Mouse (Mus musculus) embryo, embryonic 9.5 days (tissue): ENCODE measurements around the gene Dusp8.
"Not testable (repeated sequence)": the region's sequence is repeated elsewhere in the genome, so short reads cannot be mapped to it uniquely, and the experiment has no call there.

Source experiments
- DNase-seq: peaks from one replicate; pipeline ENCODE4 v3.0.0-alpha.2; 2017; ENCODE audit errors: extremely low spot score

Gene Dusp8

DNA sequence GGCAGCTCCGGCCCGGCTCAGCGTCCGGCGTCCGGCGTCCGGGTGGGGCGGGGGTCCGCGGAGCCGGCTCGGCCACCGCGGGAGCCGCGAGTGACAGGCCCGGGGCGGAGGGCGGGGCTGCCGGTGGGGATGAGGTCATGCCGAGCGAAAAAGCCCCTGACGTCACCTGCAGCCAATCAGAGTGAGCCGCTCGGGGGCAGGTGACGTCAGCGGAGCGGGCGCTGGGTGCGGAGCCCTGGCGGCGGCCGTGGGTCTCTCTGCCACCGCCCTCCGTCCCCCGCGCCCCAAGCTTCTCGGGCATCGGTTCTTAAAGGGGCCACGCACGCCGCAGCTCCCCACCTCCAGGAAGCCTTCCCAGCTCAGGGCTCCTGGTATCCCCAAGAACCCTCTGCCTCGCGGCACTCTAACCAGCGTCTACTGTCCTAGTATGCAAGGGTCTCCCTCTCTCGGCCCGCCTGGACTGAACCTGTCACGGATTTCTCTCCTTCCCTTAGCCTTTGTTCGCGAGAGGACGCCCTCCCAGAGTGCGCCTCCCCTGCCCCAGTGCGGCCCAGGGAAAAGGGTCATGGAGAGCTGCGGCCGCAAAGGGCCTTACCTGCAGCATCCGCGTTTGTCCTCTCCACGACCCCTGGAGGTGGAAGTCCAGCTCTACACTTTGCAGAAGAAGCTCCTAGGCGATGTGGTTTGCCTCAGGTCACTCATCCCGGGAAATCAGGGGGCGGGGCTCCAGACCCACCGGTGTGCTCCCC is at the start of gene Dusp8:
Dusp8 (minus strand) TSS at position 661 of the 749 bp plus-strand sequence.
- peak; percentile 89 for DNase-seq

DNA sequence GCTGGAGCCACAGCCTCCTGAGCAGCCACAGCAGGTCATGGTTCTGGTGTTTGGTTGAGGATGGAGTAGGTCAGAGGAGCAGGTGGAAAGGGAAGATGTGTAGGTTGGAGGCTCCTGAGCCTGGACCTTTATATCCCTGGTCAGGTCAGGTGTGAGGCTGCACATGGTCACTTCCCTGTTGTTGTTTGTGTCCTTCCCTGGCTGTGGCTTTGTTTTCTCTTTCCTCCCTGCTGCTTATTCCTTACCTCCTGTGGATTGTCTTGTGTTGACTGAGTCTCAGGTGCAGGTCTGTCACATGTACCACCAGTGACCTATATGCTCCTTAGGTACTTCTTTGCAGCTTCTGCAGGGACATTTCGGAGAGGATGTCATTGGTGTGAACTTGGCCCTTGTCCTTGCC is 48.9 kb upstream of the Dusp8 start, which contains the start of gene Gm45337:
Gm45337 (minus strand) TSS at position 101 of the 400 bp plus-strand sequence.
- DNase-seq, result no peak

DNA sequence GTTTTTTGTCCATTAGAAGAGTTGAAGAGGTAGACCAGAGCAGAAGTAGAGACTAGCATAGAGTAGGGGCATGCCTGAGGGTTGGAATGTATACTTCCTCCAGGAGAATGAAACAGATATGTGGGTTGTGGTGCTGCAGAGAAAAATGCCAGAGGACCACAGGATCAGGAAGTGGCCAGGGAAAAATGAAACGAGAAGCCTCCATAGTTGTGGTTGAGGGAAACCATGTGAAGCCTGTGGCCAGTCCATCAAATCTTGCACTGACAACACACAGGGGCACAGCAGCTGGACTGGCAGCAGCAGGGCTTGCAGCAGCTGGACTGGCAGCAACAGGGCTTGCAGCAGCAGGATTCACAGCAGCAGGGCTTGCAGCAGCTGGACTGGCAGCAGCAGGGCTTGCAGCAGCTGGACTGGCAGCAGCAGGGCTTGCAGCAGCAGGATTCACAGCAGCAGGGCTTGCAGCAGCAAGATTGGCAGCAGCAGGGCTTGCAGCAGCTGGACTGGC is 47.9 kb upstream of the Dusp8 start:
- DNase-seq, result not testable (repeated sequence)

DNA sequence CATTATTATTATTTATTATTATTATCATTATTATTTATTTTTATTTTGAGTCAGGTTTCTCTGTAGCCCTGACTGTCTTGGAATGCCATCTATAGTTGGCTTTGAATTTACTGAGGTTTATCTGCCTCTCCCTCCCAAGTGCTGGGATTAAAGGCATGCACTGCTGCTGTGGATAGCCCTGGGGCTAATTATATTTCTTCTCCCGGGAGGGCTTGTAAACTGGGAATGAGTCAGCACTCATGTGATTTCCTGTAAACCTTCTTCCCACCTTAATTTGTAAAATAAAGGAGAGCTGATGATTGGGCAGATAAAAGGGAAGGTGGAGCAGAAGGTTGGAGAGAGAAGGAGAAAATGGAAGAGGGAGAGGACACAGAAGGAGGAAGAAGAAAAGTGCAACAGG is 45.1 kb upstream of the Dusp8 start:
- no peak for DNase-seq

DNA sequence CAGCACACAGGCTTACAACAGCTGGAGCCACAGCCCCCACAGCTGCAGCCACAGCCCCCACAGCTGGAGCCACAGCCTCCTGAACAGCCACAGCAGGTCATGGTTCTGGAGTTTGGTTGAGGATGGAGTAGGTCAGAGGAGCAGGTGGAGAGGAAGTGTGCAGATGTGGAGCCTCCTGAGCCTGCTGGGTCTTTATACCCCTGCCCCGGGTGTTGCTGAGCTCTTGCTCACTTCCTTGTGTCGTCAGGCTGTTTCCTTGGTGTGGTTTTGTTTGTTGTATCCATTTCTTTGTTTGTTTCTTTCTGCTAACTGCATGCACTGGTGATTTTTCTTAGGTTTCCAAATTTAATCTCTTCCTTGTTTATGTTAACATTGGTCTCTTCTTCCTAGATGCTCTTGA is 40.3 kb upstream of the Dusp8 start, which contains the start of gene Gm39115:
Gm39115 (minus strand) TSS at position 101 of the 400 bp plus-strand sequence.
- DNase-seq, result not testable (repeated sequence)

DNA sequence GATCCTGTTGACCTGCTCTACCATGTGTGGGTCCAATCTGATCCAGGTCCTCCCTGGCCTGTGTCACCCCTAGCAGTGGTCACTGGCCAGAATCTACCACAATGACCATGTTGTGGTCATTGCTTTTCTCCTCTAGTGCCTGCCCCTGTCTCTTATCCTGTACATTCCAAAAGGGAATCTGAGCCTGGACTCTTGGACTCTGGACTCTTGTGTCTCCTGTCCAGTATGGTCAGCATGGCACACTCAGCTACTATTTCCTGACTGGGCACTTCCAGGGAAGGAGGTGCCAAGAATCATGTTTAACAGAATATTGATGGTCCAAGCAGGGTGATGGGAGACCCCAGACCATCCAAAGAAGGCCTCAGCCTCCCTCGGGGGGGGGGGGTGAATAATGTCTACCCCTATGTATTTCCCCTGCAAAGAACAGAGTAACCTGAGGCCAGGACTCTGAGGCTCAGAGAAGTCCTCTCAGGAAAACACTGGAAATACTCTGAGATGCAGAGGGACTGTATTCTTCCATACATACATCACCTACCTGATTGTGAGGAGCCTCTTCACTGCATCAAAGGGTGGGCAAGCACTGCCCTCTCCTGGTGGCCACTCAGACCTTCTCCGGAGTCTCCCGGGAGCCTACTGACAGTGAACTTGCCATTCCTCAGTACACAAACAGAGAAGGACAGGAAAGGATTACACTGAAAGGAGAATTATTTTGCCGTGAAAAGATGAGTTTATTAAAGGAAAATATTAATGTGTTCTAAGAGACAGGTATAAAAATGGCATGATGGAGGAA is 38.8 kb upstream of the Dusp8 start:
- DNase-seq, result peak; percentile 4

DNA sequence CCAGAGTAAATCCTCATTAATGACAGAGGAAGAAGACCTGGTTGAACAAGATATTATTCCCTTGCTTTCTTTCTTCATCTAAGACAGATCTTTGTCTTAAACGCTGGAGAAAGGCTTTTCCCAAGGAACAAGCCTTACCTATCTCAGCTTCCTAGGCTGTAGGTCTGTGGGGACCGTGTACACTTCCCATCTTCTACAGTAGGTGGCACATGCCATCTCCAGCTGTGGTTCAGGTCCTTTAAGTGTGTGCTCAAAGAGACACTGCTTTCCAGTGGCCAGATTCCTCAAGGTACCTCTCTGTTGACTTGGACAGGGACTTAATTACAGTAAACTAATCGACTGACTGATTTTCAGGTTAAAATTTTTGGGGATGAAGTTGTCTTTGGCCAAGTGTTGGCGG is 33.2 kb upstream of the Dusp8 start:
- DNase-seq, result no peak

DNA sequence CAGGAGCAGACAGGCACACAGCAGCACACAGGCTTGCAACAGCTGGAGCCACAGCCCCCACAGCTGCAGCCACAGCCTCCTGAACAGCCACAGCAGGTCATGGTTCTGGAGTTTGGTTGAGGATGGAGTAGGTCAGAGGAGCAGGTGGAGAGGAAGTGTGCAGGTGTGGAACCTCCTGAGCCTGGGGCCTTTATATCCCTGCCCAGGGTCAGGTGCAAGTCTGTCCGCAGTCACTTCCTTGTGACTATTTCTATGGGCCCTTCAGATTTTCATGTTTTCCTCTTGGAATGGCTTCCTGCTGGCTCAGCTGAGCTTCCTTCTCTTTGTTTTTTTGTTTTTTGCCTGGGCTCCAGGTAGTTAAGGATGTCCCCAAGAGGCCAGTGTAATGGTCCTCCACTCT is 25.0 kb upstream of the Dusp8 start, which contains the start of gene Gm45618:
Gm45618 (minus strand) TSS at position 101 of the 400 bp plus-strand sequence.
- not testable (repeated sequence) for DNase-seq

DNA sequence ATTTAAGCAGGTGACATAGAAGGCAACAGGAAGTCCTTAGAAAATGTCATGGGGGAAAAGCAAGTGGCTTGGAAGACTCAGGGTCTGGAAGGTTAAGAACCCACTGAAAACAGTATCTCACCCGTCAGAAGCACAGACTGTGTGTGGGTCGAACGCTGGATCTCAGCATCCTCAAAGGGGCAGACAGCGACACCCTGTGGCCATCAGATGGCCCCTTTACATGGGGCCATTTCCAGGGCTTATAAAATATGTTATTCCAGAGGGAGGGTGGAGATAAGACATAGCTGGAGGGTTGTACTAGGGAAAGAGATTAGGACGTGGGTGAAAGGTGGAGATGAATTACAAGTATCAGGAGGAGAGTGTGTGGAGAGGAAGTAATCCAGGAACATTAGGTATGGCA is 24.0 kb upstream of the Dusp8 start:
- peak; percentile 9 for DNase-seq

DNA sequence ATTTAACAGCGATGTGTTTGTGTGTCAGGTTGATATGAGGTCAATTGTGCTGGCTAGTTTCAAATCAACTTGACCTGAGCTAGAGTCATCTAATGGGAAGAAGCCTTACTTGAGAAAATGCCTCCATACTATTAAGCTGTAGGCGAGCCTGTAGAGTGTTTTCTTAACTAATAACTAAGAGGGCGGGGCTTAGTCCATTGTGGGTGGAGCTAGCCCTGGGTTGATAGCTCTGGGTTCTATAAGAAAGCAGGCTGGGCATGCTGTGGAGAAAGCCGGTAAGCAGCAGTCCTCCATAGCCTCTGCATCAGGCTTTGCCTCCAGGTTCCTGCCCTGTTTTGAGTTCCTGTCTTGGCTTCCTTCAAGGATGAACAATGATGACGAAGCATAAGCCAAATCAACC is 9.1 kb upstream of the Dusp8 start:
- DNase-seq, result no peak

DNA sequence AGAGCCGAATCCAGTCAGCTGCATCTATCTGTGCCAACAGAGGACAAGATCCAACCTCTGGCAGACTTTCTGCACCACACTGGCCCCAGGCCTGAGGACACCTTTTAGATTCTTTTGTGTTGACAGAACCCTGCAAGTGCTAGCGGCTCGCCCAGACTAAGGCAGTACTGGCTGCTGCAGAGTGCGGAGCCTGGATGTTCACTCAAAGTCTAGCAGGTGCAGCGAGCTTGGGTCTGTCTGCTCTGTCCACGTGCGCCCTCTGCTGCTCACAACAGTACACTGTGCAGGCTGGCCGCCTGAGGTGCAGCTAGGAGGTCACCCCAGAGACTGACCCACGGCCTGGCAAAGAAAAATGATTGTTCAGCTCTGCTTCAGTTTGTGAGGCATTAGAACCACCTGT is 2.1 kb upstream of the Dusp8 start:
- DNase-seq, result peak; percentile 73

DNA sequence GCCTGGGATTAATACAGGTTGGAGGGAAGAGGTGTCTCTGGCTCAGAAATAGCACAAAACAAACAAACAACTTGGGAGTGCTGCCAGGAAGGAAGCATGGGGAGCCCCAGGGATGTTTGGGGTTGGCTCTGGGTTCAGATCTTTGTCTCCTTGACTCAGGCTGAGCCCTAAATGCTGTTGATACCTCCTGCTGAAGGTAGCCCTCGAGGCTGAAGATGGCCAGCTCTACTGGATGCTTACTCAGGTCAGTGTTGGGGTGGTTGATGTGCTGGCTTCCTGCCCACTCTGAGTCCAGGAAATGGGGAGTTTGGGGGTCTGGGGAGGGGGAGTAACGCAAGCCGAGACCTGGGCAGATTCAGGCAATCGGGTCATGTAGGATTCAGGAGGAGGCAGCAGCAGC is 1.1 kb upstream of the Dusp8 start:
- DNase-seq, result no peak

DNA sequence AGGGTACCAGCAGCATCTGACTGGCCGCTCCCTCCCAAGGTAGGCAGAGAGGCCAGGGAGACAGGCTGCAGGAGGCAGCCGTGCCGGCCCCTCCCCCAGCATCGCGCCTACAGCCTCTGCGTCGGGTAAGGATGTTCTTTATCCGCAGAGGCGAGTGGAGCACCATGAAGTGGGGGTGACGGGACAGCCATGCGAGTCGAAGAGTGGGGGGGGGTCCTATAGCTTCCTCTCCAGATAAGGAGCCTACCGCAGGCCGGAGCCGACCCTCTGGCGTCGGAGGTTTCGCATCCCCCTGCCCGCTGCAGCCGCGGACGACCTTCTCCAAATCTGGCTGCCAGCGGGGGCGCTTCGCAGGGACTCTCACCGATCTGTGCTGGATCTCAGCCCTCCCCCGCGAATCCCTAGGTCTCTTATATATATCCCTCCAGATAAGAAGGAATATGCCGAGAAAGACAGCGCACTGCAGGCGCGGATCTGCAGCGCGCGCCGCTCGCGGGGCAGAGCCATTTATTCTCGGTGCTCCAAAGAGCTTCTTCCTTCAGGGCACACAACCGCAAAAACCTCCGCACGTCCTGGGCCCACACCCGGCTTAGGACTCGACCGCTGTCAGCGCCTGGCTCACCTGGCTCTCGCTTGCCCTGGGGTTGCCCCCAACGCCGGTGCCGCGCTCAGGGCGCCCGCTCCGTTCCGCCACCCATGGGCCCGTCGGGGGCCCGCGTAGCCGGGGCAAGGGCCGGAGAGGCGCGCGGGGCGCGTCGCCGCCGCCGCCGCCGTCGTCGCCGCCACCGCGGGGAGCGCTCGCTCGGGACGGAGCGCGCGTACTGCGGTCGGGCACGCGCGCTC is 1.1 kb downstream of the Dusp8 start:
- DNase-seq, result peak; percentile 35

DNA sequence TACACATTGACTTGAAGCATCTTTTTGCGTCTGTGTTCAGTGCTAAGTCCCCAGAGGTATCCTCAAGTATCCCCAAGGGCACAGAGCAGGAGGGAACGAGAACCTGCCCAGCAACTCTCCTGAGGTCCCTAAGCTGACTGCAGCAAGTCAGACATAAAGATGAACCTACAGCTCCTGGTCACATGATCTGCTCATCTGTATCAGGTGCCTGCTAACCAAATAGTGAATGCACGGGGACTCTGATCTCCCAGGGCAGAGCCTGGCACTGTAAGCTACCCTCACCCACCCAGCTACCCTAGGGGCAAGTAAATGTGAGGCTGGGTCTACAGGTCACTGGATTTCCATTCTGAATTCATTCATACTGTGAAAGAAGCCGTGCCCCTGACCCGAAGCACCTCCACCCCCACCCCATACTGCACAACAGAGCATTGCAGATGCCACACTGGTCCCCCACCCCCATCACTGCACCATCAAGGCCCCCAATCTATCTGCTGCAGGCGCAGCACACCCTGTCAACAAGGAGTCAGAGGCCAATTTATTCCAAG is 1.9 kb downstream of the Dusp8 start:
- no peak for DNase-seq

DNA sequence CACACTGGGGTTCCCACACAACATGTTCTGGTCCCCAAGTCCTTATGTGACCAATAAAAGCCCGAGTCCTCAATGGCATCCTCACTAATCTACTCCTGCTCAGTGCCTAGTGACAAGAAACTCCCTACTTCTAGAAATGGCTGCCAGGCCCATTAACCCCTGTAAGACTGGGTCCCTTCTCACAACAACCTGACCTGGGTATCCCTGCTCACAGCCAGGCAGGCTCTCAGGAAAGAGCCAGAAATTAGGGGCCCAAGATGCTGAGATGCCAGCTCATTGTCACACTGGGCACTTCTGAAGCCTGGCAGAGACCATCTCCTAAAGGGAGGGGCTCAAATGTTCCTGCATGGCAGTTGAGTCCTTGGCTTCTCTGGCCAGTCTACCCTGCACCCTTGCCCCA is 2.7 kb downstream of the Dusp8 start:
- DNase-seq, result no peak

DNA sequence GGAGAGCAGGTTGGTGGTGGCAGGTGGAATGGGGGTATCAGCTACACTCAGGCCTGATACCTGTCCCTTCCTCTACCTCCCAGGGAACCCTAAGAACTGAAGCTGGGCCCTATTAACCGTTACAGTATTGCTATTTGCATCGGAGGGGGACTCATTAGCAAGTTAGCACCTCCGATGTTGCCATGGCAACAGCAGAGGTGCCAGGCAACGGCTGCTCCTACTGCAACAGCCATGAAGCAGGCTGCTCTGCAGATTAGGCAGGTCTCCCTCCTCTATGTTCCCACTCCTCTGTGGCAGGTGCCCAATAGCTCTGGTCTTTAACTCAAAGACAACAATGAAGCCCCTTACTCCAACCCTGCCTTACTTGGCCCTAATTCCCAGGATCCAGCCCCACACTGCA is 3.8 kb downstream of the Dusp8 start:
- DNase-seq, result no peak

DNA sequence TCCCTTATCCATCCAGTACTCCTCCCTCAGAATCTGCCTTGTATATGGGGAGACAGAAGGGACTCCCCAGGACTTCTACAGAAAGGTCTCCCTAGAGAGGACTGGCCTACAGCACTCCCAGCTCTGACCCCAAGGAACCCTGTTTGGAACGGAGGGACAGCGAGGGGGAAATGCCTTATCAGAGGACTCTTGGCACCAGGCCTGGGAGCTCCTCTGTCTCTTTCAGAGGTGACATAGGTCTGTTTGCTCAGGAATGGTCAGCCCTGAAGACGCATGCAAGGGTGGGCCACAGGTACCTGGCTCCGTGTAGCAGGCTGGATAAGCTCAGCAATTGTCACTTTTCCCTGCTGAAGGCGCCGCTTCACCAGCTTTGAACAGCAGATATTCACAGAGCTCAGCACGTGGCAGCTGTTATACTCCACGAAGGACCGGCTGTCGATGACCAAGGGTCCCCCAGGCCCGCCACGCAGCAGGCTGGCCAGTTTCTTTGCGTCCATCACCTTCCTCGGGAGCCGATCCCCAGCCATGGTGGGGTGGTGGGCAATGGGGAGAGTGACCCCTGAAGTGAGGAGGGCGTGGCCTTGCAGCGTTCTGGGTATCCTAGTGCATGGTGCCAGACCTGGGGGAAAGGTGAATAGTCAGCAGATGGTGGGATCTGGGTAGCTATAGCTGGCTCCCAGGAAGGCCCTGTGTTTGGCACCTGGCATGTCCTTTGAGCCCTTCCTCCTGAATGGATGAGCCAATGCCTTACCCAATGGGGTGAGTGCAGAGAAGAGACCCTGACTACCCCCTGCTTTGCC is 5.8 kb downstream of the Dusp8 start:
- no peak for DNase-seq

DNA sequence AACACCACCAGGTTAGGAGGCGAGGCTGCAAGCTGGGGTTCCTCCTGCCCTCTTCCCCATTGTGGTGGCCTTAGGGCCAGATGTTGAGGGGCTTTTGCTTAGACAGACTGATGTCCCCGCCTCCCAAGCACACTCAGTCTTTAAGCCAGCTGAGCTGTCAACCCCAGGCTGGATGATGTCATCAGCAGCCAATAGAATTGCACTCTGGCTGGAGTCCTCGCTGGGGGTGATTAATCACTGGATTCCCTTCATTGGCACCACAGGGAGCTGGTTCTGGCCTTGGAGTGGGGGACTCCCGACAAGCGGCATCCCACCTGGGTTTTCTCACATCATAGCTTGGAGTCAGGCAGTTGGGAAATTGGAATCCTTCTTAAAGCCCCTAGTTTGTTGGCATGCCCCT is 6.8 kb downstream of the Dusp8 start:
- peak; percentile 64 for DNase-seq

DNA sequence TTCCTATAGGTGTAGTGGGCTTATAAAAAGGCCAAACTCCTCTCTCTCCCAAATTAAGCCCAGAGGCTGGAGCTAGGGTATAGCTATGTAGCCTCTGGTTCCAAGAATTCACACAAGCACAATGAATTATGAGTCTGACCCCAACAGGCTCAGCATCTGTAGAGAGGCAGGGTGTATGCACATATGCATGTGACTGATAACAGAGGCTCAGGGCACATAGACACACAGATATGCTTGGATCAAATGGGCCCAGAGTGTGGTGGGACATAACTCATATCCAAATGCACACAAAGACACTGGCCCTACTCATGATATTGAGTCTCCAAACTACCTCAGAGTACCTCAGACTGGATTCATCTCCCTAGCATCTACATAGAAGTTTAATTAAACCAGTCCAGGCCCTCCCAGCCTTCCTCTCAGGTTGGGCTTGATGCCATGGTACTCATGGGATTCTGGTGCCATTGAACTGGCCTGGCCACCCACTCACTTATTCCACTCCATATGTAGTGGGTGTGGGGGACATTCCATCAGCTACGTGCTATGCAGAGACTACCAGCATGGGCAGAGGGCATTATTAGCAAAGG is 8.5 kb downstream of the Dusp8 start:
- DNase-seq, result no peak
